Mouse (Mus musculus) liver, embryonic 16.5 days (tissue): ENCODE results near the gene Map4k3. TPM values are rescaled to one million over a fixed set of nuclear protein-coding genes. Genes with fewer than 3 reads are reported as not detected.

Experiments
- polyA plus RNA-seq: library from polyadenylated mRNA; unstranded; fragments of >200 nt; fragmentation: Nextera tagmentation; extraction: Ambion mirVana; gene quantifications from 2 replicates; pipeline ENCODE4 v1.2.1, GENCODE M21; 2015

Map4k3 gene
- polyA plus RNA-seq, 1 experiment from 2014 or later = 3.7 TPM

Other genes with a start within 250 kb of the Map4k3 start
- gene Sos1, start 248.0 kb downstream of the Map4k3 start, polyA plus RNA-seq = 0.76 and 0.85 TPM in 2 replicates
- 0.14 and 0.16 TPM in 2 replicates for gene Cdkl4, start 150.7 kb downstream of the Map4k3 start, polyA plus RNA-seq
- gene Tmem178, start 216.1 kb upstream of the Map4k3 start, polyA plus RNA-seq = 0.23 and 0.25 TPM in 2 replicates